Mouse (Mus musculus): ENCODE results near the gene Dlg2. TPM values are rescaled to one million over a fixed set of nuclear protein-coding genes. Genes with fewer than 3 reads are reported as not detected.

Dlg2 gene
- total and polyA plus RNA-seq, 3 experiments, result 0.49 to 0.68 TPM; not detected in 1

DNA sequence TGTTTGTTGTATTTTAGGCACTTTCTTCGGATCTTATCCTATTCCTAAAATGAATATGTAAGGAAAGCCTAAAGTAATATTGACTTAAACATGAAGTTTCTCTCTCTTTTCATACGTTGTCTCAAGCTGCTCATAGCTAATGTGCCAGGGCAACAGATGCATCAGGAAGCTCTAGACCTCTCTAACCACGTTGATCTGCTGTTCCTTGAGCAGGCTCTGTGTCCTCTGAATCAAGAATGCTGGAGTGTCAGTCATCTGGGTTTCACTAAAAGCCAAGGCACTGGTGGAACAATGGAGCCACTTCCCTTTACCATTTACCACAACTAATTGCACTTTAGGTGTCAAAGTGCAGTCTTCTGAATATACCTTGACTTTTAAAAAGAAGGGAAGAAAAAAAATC is 1880.1 kb downstream of the Dlg2 start:
- ATAC-seq (ENCODE audit: extremely low read depth, insufficient number of reproducible peaks, low FRiP score, poor library complexity, severe bottlenecking) (no peak), DNase-seq (ENCODE audit: low spot score) (no peak)

GRCm38 (mm10) chr7:92363386-92363785 is 1886.9 kb downstream of the Dlg2 start:
- H3K4me1 ChIP-seq (ENCODE audit: insufficient read depth, low read depth, low read length), result no peaks in the 10 kb centered on the region
- TF ChIP-seq GATA2 (IDR thresholded peaks at IDR 0.05; ENCODE audit: borderline replicate concordance, low read depth, low read length), result no peak
- no peaks in the 10 kb centered on the region for H3K36me3 ChIP-seq (replicated peaks)
- H3K9me3 ChIP-seq (replicated peaks), result no peaks in the 10 kb centered on the region
- no peaks in the 10 kb centered on the region for H3K27me3 ChIP-seq (ENCODE audit: insufficient read depth, low read length)
- ATAC-seq (ENCODE audit: extremely low read depth, insufficient number of reproducible peaks, low FRiP score, poor library complexity, severe bottlenecking) (no peak), DNase-seq (ENCODE audit: low spot score) (no peak)
- no peak overlapping the region for H3K4me3 ChIP-seq (ENCODE audit: low read depth, low read length)

More for the DNA sequence above, 1880.1 kb downstream of the Dlg2 start:
- Histone ChIP-seq H3K27me3 (ENCODE audit: insufficient read depth, low read length) (no peaks in the 10 kb centered on the region), H3K36me3 (replicated peaks) (no peaks in the 10 kb centered on the region), H3K4me3 (ENCODE audit: low read depth, low read length) (no peak overlapping the region), H3K4me1 (ENCODE audit: insufficient read depth, low read depth, low read length) (no peaks in the 10 kb centered on the region), H3K9me3 (replicated peaks) (no peaks in the 10 kb centered on the region)
- TF ChIP-seq GATA2 (IDR thresholded peaks at IDR 0.05; ENCODE audit: borderline replicate concordance, low read depth, low read length) (no peak), TAL1 (conservative IDR thresholded peaks at IDR 0.05; ENCODE audit: low read depth, low read length) (no peak), POLR2AphosphoS5 (IDR thresholded peaks at IDR 0.05; ENCODE audit: insufficient replicate concordance, low read depth, low read length) (no peak), GATA1 (IDR thresholded peaks at IDR 0.05; ENCODE audit: borderline replicate concordance, low read length) (no peak), CTCF (IDR thresholded peaks at IDR 0.05; ENCODE audit: low read depth, low read length) (no peak)

DNA sequence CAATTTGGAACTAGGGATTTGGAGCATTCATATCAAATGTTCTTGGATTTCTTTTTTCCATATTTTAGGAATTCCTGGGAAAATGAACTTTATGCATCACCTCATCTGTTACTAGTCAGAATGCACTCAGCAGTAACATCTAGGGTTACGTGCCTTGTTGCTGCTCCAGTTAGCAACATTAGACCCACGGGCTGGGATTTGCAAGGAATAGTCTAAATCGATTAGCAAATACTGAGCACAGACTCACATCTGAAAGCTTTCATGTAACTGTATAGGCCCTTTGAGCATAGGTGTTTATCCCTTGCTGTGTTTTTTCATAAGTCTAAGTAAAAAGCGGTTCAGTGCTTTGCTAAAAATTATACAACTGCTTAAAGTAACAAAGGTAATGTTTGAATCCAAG is 1887.3 kb downstream of the Dlg2 start:
- Histone ChIP-seq H3K4me3 (ENCODE audit: low read depth, low read length) (no peak overlapping the region), H3K9me3 (replicated peaks) (no peaks in the 10 kb centered on the region), H3K27me3 (ENCODE audit: insufficient read depth, low read length) (no peaks in the 10 kb centered on the region), H3K4me1 (ENCODE audit: insufficient read depth, low read depth, low read length) (no peaks in the 10 kb centered on the region), H3K36me3 (replicated peaks) (no peaks in the 10 kb centered on the region)
- DNase-seq (ENCODE audit: low spot score) (no peak), ATAC-seq (ENCODE audit: extremely low read depth, insufficient number of reproducible peaks, low FRiP score, poor library complexity, severe bottlenecking) (no peak)
- TF ChIP-seq TAL1 (conservative IDR thresholded peaks at IDR 0.05; ENCODE audit: low read depth, low read length), result no peak
- TF ChIP-seq CTCF (IDR thresholded peaks at IDR 0.05; ENCODE audit: low read depth, low read length), result no peak
- TF ChIP-seq GATA2 (IDR thresholded peaks at IDR 0.05; ENCODE audit: borderline replicate concordance, low read depth, low read length), result no peak
- TF ChIP-seq POLR2AphosphoS5 (IDR thresholded peaks at IDR 0.05; ENCODE audit: insufficient replicate concordance, low read depth, low read length), result no peak
- no peak for TF ChIP-seq GATA1 (IDR thresholded peaks at IDR 0.05; ENCODE audit: borderline replicate concordance, low read length)

GRCm38 (mm10) chr7:92367111-92367510 is 1890.6 kb downstream of the Dlg2 start:
- no peak for TF ChIP-seq POLR2AphosphoS5 (IDR thresholded peaks at IDR 0.05; ENCODE audit: insufficient replicate concordance, low read depth, low read length)
- no peak for TF ChIP-seq CTCF (IDR thresholded peaks at IDR 0.05; ENCODE audit: low read depth, low read length)
- TF ChIP-seq TAL1 (conservative IDR thresholded peaks at IDR 0.05; ENCODE audit: low read depth, low read length), result no peak
- TF ChIP-seq GATA1 (IDR thresholded peaks at IDR 0.05; ENCODE audit: borderline replicate concordance, low read length), result no peak
- TF ChIP-seq GATA2 (IDR thresholded peaks at IDR 0.05; ENCODE audit: borderline replicate concordance, low read depth, low read length), result no peak
- no peaks in the 10 kb centered on the region for H3K9me3 ChIP-seq (replicated peaks)
- H3K4me3 ChIP-seq (ENCODE audit: low read depth, low read length), result no peak overlapping the region
- DNase-seq (ENCODE audit: low spot score) (no peak), ATAC-seq (ENCODE audit: extremely low read depth, insufficient number of reproducible peaks, low FRiP score, poor library complexity, severe bottlenecking) (no peak)
- no peaks in the 10 kb centered on the region for H3K36me3 ChIP-seq (replicated peaks)
- H3K4me1 ChIP-seq (ENCODE audit: insufficient read depth, low read depth, low read length), result no peaks in the 10 kb centered on the region
- no peaks in the 10 kb centered on the region for H3K27me3 ChIP-seq (ENCODE audit: insufficient read depth, low read length)

DNA sequence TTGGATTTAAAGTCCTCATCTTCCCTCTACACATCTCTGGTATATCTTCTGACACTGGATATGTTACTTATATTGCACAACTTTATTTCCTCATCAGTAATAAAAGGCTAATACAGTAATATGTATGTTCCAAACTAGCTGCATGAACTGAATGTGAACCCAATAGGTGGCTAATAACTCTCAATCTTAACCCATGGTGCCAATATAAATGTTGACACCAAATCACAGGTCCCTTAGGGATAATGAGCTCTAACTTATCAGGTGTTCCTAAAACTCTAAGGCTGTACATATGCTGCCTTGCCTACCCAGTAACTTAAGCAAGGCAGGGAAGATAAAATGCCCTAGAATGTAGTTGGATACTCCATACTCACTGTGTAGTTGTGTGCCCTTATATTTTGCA is 1894.0 kb downstream of the Dlg2 start:
- H3K9me3 ChIP-seq (replicated peaks), result no peaks in the 10 kb centered on the region
- H3K36me3 ChIP-seq (replicated peaks), result no peaks in the 10 kb centered on the region
- H3K27me3 ChIP-seq (ENCODE audit: insufficient read depth, low read length), result no peaks in the 10 kb centered on the region
- no peak for ATAC-seq (ENCODE audit: extremely low read depth, insufficient number of reproducible peaks, low FRiP score, poor library complexity, severe bottlenecking)
- H3K4me3 ChIP-seq (ENCODE audit: low read depth, low read length), result no peak overlapping the region
- H3K4me1 ChIP-seq (ENCODE audit: insufficient read depth, low read depth, low read length), result no peaks in the 10 kb centered on the region
- no peak for DNase-seq (ENCODE audit: low spot score)
- TF ChIP-seq GATA1 (IDR thresholded peaks at IDR 0.05; ENCODE audit: borderline replicate concordance, low read length) (no peak), TAL1 (conservative IDR thresholded peaks at IDR 0.05; ENCODE audit: low read depth, low read length) (no peak), CTCF (IDR thresholded peaks at IDR 0.05; ENCODE audit: low read depth, low read length) (no peak), POLR2AphosphoS5 (IDR thresholded peaks at IDR 0.05; ENCODE audit: insufficient replicate concordance, low read depth, low read length) (no peak)

DNA sequence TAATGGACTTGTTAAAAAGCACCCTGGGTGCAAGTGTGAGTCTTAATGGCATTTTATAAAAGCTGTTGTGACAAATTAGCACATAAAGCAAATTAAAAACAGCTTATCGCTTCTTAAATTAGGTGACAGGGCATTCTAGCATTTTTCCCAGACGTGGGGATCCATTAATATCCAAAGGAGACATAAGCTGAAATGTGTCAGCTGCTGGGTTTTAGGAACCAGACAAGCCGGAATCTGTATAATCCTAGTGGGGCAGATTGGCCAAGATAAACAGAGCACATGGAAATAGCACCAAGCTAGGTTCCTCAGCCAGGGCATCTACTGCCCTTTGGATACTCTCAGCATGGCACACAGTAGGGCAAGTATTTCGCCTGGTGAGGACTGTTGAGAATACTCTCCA is 1895.2 kb downstream of the Dlg2 start:
- no peak for ATAC-seq (ENCODE audit: extremely low read depth, insufficient number of reproducible peaks, low FRiP score, poor library complexity, severe bottlenecking)

GRCm38 (mm10) chr7:92373863-92374357 is 1897.4 kb downstream of the Dlg2 start:
- TF ChIP-seq GATA1 (IDR thresholded peaks at IDR 0.05; ENCODE audit: borderline replicate concordance, low read length), result no peak
- TF ChIP-seq GATA2 (IDR thresholded peaks at IDR 0.05; ENCODE audit: borderline replicate concordance, low read depth, low read length), result no peak
- TF ChIP-seq POLR2AphosphoS5 (IDR thresholded peaks at IDR 0.05; ENCODE audit: insufficient replicate concordance, low read depth, low read length), result no peak
- TF ChIP-seq CTCF (IDR thresholded peaks at IDR 0.05; ENCODE audit: low read depth, low read length), result no peak
- no peak for TF ChIP-seq TAL1 (conservative IDR thresholded peaks at IDR 0.05; ENCODE audit: low read depth, low read length)
- Histone ChIP-seq H3K36me3 (replicated peaks) (no peaks in the 10 kb centered on the region), H3K4me1 (ENCODE audit: insufficient read depth, low read depth, low read length) (no peaks in the 10 kb centered on the region), H3K27me3 (ENCODE audit: insufficient read depth, low read length) (no peaks in the 10 kb centered on the region), H3K9me3 (replicated peaks) (no peaks in the 10 kb centered on the region), H3K4me3 (ENCODE audit: low read depth, low read length) (no peak overlapping the region)
- ATAC-seq (ENCODE audit: extremely low read depth, insufficient number of reproducible peaks, low FRiP score, poor library complexity, severe bottlenecking) (no peak), DNase-seq (ENCODE audit: low spot score) (no peak)

More for the DNA sequence above, 1895.2 kb downstream of the Dlg2 start:
- no peaks in the 10 kb centered on the region for H3K4me1 ChIP-seq (ENCODE audit: insufficient read depth, low read depth, low read length)
- H3K36me3 ChIP-seq (replicated peaks), result no peaks in the 10 kb centered on the region
- DNase-seq (ENCODE audit: low spot score), result no peak
- no peaks in the 10 kb centered on the region for H3K9me3 ChIP-seq (replicated peaks)
- no peaks in the 10 kb centered on the region for H3K27me3 ChIP-seq (ENCODE audit: insufficient read depth, low read length)
- TF ChIP-seq CTCF (IDR thresholded peaks at IDR 0.05; ENCODE audit: low read depth, low read length) (no peak), GATA1 (IDR thresholded peaks at IDR 0.05; ENCODE audit: borderline replicate concordance, low read length) (no peak), GATA2 (IDR thresholded peaks at IDR 0.05; ENCODE audit: borderline replicate concordance, low read depth, low read length) (no peak), POLR2AphosphoS5 (IDR thresholded peaks at IDR 0.05; ENCODE audit: insufficient replicate concordance, low read depth, low read length) (no peak), TAL1 (conservative IDR thresholded peaks at IDR 0.05; ENCODE audit: low read depth, low read length) (no peak)
- H3K4me3 ChIP-seq (ENCODE audit: low read depth, low read length), result no peak overlapping the region

Measured in G1E (cell line).